Mouse (Mus musculus) heart, postnatal 0 days (tissue): Measurements from ENCODE around the gene Hpcal4. TPM values are rescaled to one million over a fixed set of nuclear protein-coding genes. Genes with fewer than 3 reads are reported as not detected.
A peak's percentile ranks its signal among the peaks of the same experiment; 100 is the strongest.

Experiments
- ATAC-seq: fragments of 200-750 bp; cut with Nextera tagmentation; 2 replicates; pipeline ENCODE4 v1.8.0; 2017; ENCODE audit warnings: low read depth, moderate number of reproducible peaks, moderate library complexity; ENCODE audit not compliant: insufficient read depth
- DNase-seq: peaks from one replicate; pipeline ENCODE4 v3.0.0-alpha.2; 2016; ENCODE audit warnings: low spot score
- H3K27ac ChIP-seq: fragments of 300-500 bp; sonication (generic); 2 replicates; pipeline ENCODE4 v1.5.1; 2014; ENCODE audit warnings: low read depth, mild to moderate bottlenecking
- H3K27me3 ChIP-seq: fragments of 300-500 bp; sonication (generic); 2 replicates; pipeline ENCODE4 v1.6.1; 2014; ENCODE audit warnings: low read length, mixed read lengths; ENCODE audit not compliant: control insufficient read depth, insufficient read depth
- H3K36me3 ChIP-seq: fragments of 300-500 bp; sonication (generic); replicated peaks from 2 replicates; pipeline ENCODE4 v1.6.1; 2014; ENCODE audit warnings: low read length, mixed read lengths; ENCODE audit not compliant: control insufficient read depth, insufficient read depth
- H3K4me1 ChIP-seq: fragments of 300-500 bp; sonication (generic); 2 replicates; pipeline ENCODE4 v1.6.1; 2014; ENCODE audit warnings: antibody characterized with exemption; ENCODE audit not compliant: control insufficient read depth, insufficient read depth
- H3K4me2 ChIP-seq: fragments of 300-500 bp; sonication (generic); 2 replicates; pipeline ENCODE4 v1.6.1; 2014; ENCODE audit warnings: low read depth, mild to moderate bottlenecking, low read length, moderate library complexity
- H3K4me3 ChIP-seq: fragments of 300-500 bp; sonication (generic); 2 replicates; pipeline ENCODE4 v1.5.1; 2014; ENCODE audit warnings: low read depth, low read length
- H3K9ac ChIP-seq: fragments of 300-500 bp; sonication (generic); replicated peaks from 2 replicates; pipeline ENCODE4 v1.6.1; 2014; ENCODE audit warnings: low read depth, low read length, mixed read lengths
- H3K9me3 ChIP-seq: fragments of 300-500 bp; sonication (generic); replicated peaks from 2 replicates; pipeline ENCODE4 v1.6.1; 2016; ENCODE audit warnings: low read length; ENCODE audit not compliant: control insufficient read depth
- CTCF ChIP-seq: IDR thresholded peaks from 2 replicates; pipeline ENCODE4 v1.5.1; 2016; ENCODE audit warnings: antibody characterized with exemption, control low read depth, low read depth
- EP300 ChIP-seq: IDR thresholded peaks from 2 replicates; pipeline ENCODE4 v1.6.1; 2016; ENCODE audit warnings: antibody characterized with exemption, low read depth
- WGBS: fragments of 180-500 bp; shearing (Covaris S2); extraction: QIAGEN DNeasy Blood & Tissue Kit; methylation state at CpG from one replicate; pipeline ENCODE4 v1.1.7; 2014; 5-methylcytosine and 5-hydroxymethylcytosine counted together
- polyA plus RNA-seq: library from polyadenylated mRNA; unstranded; fragments of >200 nt; fragmentation: Nextera tagmentation; extraction: Ambion mirVana; gene quantifications from 2 replicates; pipeline ENCODE4 v1.2.1, GENCODE M21; 2015
- total RNA-seq: library from RNA; depleted of rRNA; stranded (reverse); fragments of >200 nt; gene quantifications from 2 replicates; pipeline ENCODE4 v1.2.3, GENCODE M21; 2014; ENCODE audit warnings: low replicate concordance

Gene Hpcal4
- total and polyA plus RNA-seq, 2 experiments from 2014 or later = 0.41 to 0.57 TPM

DNA sequence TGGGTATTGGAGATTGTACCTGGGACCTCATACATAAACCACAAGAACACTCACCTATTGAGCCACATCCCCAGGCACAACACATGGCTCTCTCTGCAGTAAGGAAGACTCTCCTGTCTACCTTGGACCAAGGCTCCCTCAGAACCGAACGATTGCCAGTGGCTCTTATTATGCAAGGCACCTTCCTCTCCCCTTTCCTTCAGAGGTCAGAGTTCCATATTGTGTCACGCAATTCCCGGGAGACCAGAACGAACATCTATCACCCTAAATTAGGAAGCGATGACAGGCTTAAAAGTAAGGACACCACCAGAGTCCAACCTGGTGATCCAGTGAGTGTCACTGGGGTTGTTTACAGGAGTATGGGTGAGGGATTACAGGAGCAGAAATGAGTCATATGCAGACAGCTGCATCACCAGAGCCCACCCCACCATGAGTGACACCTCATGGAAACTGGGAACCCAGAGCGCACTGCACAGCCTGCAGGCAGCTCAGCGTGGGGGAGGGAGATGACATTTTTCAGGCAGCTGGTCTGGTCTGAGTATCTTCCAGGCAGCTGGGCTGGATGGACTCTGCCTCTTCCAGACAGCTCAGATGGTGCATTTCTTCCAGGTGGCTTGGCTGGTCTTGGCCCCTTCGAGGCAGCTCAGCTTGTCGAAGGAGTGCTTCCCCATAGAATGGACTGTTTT is 42.8 kb downstream of the Hpcal4 start:
- no peak for TF ChIP-seq EP300
- no peak for TF ChIP-seq CTCF
- H3K4me1 ChIP-seq = peaks cover 17% of the 10 kb centered on the region
- no peaks in the 10 kb centered on the region for H3K36me3 ChIP-seq
- no peak overlapping the region for H3K4me3 ChIP-seq
- ATAC-seq (peak; percentile 37), DNase-seq (no peak)
- no peak overlapping the region for H3K9ac ChIP-seq
- H3K4me2 ChIP-seq = no peak overlapping the region
- 34% methylated on average over 10 of the region's 10 CpGs for WGBS
- no peaks in the 10 kb centered on the region for H3K9me3 ChIP-seq
- H3K27me3 ChIP-seq = no peaks in the 10 kb centered on the region
- no peak overlapping the region for H3K27ac ChIP-seq

DNA sequence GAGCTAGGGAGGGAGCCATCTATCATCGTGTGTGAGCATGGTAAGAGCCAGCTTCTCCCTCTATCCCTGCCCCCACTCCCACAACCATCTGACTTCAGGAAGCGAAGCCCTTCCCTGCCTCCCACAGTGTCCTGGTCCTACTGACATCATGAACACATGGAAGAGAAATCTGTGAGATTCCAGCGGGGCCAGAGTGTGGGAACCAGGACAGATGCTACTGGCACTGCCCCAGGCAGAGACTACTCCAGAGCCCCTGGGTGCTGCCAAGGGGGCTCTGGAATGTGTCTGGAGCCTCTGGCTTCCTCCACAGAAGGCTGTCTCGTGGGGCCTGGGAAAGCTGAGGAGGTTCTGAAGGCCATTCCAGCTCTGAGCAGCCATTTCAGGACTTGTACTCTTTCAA is 44.7 kb downstream of the Hpcal4 start:
- ATAC-seq = peak; percentile 61
- H3K4me3 ChIP-seq = no peak overlapping the region
- H3K27ac ChIP-seq = peak overlapping the region; percentile 26; the same call in 1 of the 2 replicates

DNA sequence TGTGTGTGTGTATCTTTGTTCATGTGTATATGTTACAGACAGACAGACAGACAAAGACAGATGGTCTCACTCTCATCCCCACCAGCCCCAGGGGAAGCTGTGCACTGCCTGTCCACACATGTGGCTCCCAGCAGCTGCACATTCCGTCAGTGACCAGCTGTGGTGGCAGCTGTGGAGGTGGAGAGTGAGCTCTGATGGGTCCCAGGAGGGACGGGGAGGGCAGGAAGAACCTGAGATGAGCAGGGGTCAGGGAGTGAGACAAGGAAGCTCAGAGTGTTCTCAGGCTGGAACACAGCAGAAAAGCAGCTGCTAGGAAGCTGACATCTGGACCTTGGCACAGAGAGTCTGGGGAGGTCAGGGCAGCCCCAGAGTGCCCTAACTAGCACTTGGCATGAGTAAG is 45.2 kb downstream of the Hpcal4 start:
- no peak overlapping the region for H3K4me2 ChIP-seq
- H3K36me3 ChIP-seq = no peaks in the 10 kb centered on the region
- 25% methylated on average over 2 of the region's 2 CpGs for WGBS
- no peak overlapping the region for H3K4me3 ChIP-seq
- ATAC-seq = peak; percentile 28; the same call in 1 of the 2 replicates
- no peak overlapping the region for H3K9ac ChIP-seq
- H3K27ac ChIP-seq = 0 out of 2 replicates have a peak overlapping the region, but pooled peaks have one; percentile 26
- H3K27me3 ChIP-seq = no peaks in the 10 kb centered on the region
- H3K9me3 ChIP-seq = no peaks in the 10 kb centered on the region
- TF ChIP-seq EP300 (no peak), CTCF (no peak)
- DNase-seq = no peak
- H3K4me1 ChIP-seq = peaks cover 21% of the 10 kb centered on the region

More for the DNA sequence above, 44.7 kb downstream of the Hpcal4 start:
- peak; percentile 57 for DNase-seq
- Histone ChIP-seq H3K4me1 (peaks cover 17% of the 10 kb centered on the region), H3K4me2 (no peak overlapping the region), H3K36me3 (no peaks in the 10 kb centered on the region), H3K9me3 (no peaks in the 10 kb centered on the region), H3K9ac (no peak overlapping the region), H3K27me3 (no peaks in the 10 kb centered on the region)
- 18% methylated on average over 4 of the region's 4 CpGs for WGBS
- no peak for TF ChIP-seq CTCF
- TF ChIP-seq EP300 = no peak

DNA sequence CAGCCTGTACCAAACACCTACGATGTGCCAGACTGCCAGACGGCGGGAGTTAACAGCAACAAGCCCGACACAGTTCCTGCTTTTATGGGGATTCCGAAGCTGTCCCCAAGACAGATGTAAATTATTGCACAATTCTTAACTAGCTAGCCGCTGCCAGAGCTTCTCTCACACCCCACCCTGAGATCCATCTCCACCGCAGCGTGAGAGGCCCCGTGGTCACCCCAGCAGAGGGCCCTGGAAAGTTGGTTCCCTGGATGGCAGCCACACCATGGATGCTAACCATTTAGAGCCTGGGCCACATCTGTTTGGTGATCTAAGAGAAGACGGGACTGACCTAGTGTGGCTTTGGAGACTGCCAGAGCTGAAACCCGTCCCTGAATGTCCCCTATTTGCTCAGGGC is 46.1 kb downstream of the Hpcal4 start:
- DNase-seq = no peak
- 73% methylated on average over 11 of the region's 11 CpGs for WGBS
- no peaks in the 10 kb centered on the region for H3K36me3 ChIP-seq
- H3K4me1 ChIP-seq = peaks cover 30% of the 10 kb centered on the region
- ATAC-seq = no peak
- TF ChIP-seq CTCF (no peak), EP300 (no peak)
- no peak overlapping the region for H3K4me2 ChIP-seq
- no peaks in the 10 kb centered on the region for H3K9me3 ChIP-seq
- H3K27ac ChIP-seq = no peak overlapping the region
- H3K27me3 ChIP-seq = no peaks in the 10 kb centered on the region
- H3K9ac ChIP-seq = no peak overlapping the region
- H3K4me3 ChIP-seq = no peak overlapping the region

DNA sequence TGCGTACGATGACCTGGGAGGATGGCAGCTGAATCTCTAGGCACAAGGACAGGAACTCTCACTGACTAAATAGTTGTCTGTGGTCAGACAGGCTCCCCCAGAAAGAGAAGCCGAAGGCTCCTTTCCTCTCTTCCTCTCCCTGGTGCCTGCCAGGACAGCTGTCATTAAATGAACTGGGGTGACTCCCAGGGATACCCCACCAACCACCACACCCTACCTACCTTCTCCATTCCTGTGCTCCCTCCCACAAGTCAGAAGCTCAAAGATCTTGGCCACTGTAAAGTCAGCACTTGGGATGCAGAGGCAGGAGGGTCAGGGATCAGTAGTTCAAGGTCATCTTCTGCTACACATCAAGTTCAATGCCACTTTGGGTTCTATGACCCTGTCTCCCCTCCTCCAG is 49.8 kb downstream of the Hpcal4 start:
- no peaks in the 10 kb centered on the region for H3K36me3 ChIP-seq
- no peak overlapping the region for H3K4me3 ChIP-seq
- H3K27ac ChIP-seq = no peak overlapping the region
- H3K9me3 ChIP-seq = no peaks in the 10 kb centered on the region
- WGBS = 61% methylated on average over 3 of the region's 3 CpGs
- 0 out of 2 replicates have a peak, but pooled peaks cover 4% of the 10 kb centered on the region for H3K27me3 ChIP-seq
- DNase-seq = no peak
- H3K4me1 ChIP-seq = peaks cover 26% of the 10 kb centered on the region
- no peak overlapping the region for H3K9ac ChIP-seq
- ATAC-seq = no peak
- H3K4me2 ChIP-seq = peak overlapping the region; percentile 98; the same call in 1 of the 2 replicates
- no peak for TF ChIP-seq CTCF
- no peak for TF ChIP-seq EP300
